Mouse (Mus musculus): Measurements from ENCODE around the gene Treml1. TPM values are rescaled to one million over a fixed set of nuclear protein-coding genes. Genes with fewer than 3 reads are reported as not detected.

The Treml1 gene
- total and polyA plus RNA-seq, 3 experiments, result 0.96 to 1.7 TPM; not detected in 1

DNA sequence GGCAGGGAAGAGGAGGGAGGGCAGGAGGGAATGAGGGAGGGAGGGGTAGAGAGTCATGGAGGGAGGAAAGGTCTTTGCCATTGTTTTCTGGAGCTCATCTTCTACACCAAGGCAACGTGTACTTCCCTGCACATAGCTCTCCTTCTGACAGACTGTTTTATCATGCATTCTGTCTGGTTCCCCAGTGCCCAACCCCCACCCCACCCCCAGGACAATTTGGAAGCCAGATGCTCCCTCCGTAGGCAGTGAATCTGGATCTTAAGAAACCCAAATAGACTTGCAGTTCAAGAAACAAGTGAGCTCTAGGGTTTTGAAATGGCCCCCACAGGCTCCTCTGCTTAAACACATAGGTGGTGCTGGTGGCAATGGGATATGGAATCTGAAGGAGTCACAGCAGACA, 1.8 kb upstream of the Treml1 start:
- H3K4me1 ChIP-seq (ENCODE audit: control insufficient read depth in 1 of 2, insufficient read depth in 2 of 2, low read length in 2 of 2), result peaks cover 15 to 38% of the 10 kb centered on the region in 2 experiments

DNA sequence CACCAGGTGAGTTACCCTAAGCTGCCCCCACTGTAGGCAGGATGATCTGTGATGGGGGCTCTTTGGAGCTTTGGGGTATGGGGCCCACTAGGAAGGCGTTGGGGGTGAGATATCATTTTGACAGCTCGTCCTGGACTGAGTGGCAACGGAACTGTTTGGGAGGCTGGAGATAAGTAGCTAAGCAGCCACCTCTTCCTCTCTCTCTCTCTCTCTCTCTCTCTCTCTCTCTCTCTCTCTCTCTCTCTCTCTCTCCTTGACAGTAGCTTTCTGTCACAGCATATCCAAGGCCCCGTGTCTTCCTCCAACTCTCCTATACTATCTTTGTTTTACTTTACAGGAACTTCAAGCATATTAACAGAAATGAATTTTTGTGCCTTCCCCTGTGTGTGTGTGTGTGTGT, 746 bp downstream of the Treml1 start:
- no peaks in the 10 kb centered on the region for H3K27me3 ChIP-seq (ENCODE audit: control insufficient read depth in 1 of 2, insufficient read depth in 2 of 2, low read length in 2 of 2)
- H3K79me2 ChIP-seq (ENCODE audit: control insufficient read depth, insufficient read depth, low read length, poor library complexity), result no peaks in the 10 kb centered on the region
- peaks cover 0 to 36% of the 10 kb centered on the region in 2 experiments; a peak in 2 of 4 replicates for H3K36me3 ChIP-seq (ENCODE audit: control insufficient read depth in 1 of 2, insufficient read depth in 2 of 2, low read length in 2 of 2)
- DNase-seq (ENCODE audit: low read depth, low spot score), result peak; percentile 78
- peak overlapping the region; percentile 30 for H3K9ac ChIP-seq (ENCODE audit: control insufficient read depth, low read depth, low read length, poor library complexity, severe bottlenecking)
- peak overlapping the region; percentile 90 for H3K27ac ChIP-seq (ENCODE audit: control insufficient read depth, low read depth, low read length)
- no peaks in the 10 kb centered on the region for H3K9me3 ChIP-seq (replicated peaks; ENCODE audit: insufficient read depth, low read length)
- H3K4me1 ChIP-seq (ENCODE audit: control insufficient read depth in 1 of 2, insufficient read depth in 2 of 2, low read length in 2 of 2), result peaks cover 20 to 57% of the 10 kb centered on the region in 2 experiments
- H3K4me3 ChIP-seq (ENCODE audit: control insufficient read depth in 1 of 2, insufficient read depth in 1 of 2, low read depth in 2 of 2, low read length in 2 of 2), result no peak overlapping the region
- TF ChIP-seq MAX (IDR thresholded peaks at IDR 0.05; ENCODE audit: low read length), result no peak
- TF ChIP-seq USF1 (IDR thresholded peaks at IDR 0.05; ENCODE audit: low read depth, low read length), result no peak
- TF ChIP-seq POLR2A (IDR thresholded peaks at IDR 0.05; ENCODE audit: control insufficient read depth in 1 of 2, insufficient read depth in 1 of 2, low read depth in 1 of 2, low read length in 2 of 2, poor library complexity in 1 of 2), result 0 out of 4 replicates have a peak, but pooled peaks of 1 of the 2 experiments have one; percentile 23
- TF ChIP-seq HCFC1 (IDR thresholded peaks at IDR 0.05; ENCODE audit: low read depth, low read length), result 0 out of 2 replicates have a peak, but pooled peaks have one; percentile 28
- TF ChIP-seq ETS1 (IDR thresholded peaks at IDR 0.05; ENCODE audit: low read depth, low read length), result peak; percentile 88
- TF ChIP-seq MXI1 (IDR thresholded peaks at IDR 0.05; ENCODE audit: low read depth, low read length), result peak; percentile 80
- peak; percentile 44; the same call in 1 of the 2 replicates for TF ChIP-seq TAL1 (IDR thresholded peaks at IDR 0.05; ENCODE audit: low read length)
- peak; percentile 93 for TF ChIP-seq SIN3A (IDR thresholded peaks at IDR 0.05; ENCODE audit: low read length)
- TF ChIP-seq POLR2AphosphoS5 (IDR thresholded peaks at IDR 0.05; ENCODE audit: borderline replicate concordance, low read depth, low read length), result no peak
- peak; percentile 86 for TF ChIP-seq MAZ (IDR thresholded peaks at IDR 0.05; ENCODE audit: low read depth, low read length)
- TF ChIP-seq JUND (IDR thresholded peaks at IDR 0.05; ENCODE audit: low read depth, low read length), result peak; percentile 100
- TF ChIP-seq TBP (IDR thresholded peaks at IDR 0.05; ENCODE audit: low read depth, low read length), result 0 out of 2 replicates have a peak, but pooled peaks have one; percentile 32
- no peak for TF ChIP-seq E2F4 (IDR thresholded peaks at IDR 0.05; ENCODE audit: borderline replicate concordance, low read depth, low read length)
- no peak for TF ChIP-seq NRF1 (IDR thresholded peaks at IDR 0.05; ENCODE audit: insufficient read depth, low read depth, low read length, poor library complexity, severe bottlenecking)
- TF ChIP-seq ELF1 (IDR thresholded peaks at IDR 0.05; ENCODE audit: low read depth, low read length), result peak; percentile 46
- no peak; the same call in 1 of the 2 replicates for TF ChIP-seq NELFE (IDR thresholded peaks at IDR 0.05; ENCODE audit: low read depth, low read length)
- TF ChIP-seq MYC (IDR thresholded peaks at IDR 0.05; ENCODE audit: low read depth, low read length), result 0 out of 2 replicates have a peak, but pooled peaks have one; percentile 46
- 0 out of 2 replicates have a peak, but pooled peaks have one; percentile 18 for TF ChIP-seq BHLHE40 (IDR thresholded peaks at IDR 0.05; ENCODE audit: borderline replicate concordance, low read depth, low read length)
- TF ChIP-seq GABPA (IDR thresholded peaks at IDR 0.05; ENCODE audit: low read depth, low read length), result 0 out of 2 replicates have a peak, but pooled peaks have one; percentile 21
- peak; percentile 91 for TF ChIP-seq TCF12 (IDR thresholded peaks at IDR 0.05; ENCODE audit: low read depth, low read length)
- no peak for TF ChIP-seq CHD2 (IDR thresholded peaks at IDR 0.05; ENCODE audit: low read length)
- TF ChIP-seq UBTF (IDR thresholded peaks at IDR 0.05; ENCODE audit: borderline replicate concordance, insufficient read depth, low read depth, low read length), result no peak
- TF ChIP-seq MAFK (IDR thresholded peaks at IDR 0.05; ENCODE audit: borderline replicate concordance, low read depth, low read length), result no peak
- TF ChIP-seq ZNF384 (IDR thresholded peaks at IDR 0.05; ENCODE audit: low read depth, low read length), result no peak
- no peak for TF ChIP-seq ZC3H11A (IDR thresholded peaks at IDR 0.05; ENCODE audit: low read depth, low read length)

More for the DNA sequence above, 1.8 kb upstream of the Treml1 start:
- H3K79me2 ChIP-seq (ENCODE audit: control insufficient read depth, insufficient read depth, low read length, poor library complexity), result no peaks in the 10 kb centered on the region
- peaks cover 0 to 27% of the 10 kb centered on the region in 2 experiments; a peak in 2 of 4 replicates for H3K36me3 ChIP-seq (ENCODE audit: control insufficient read depth in 1 of 2, insufficient read depth in 2 of 2, low read length in 2 of 2)
- H3K27me3 ChIP-seq (ENCODE audit: control insufficient read depth in 1 of 2, insufficient read depth in 2 of 2, low read length in 2 of 2), result no peaks in the 10 kb centered on the region
- H3K4me3 ChIP-seq (ENCODE audit: control insufficient read depth in 1 of 2, insufficient read depth in 1 of 2, low read depth in 2 of 2, low read length in 2 of 2), result no peak overlapping the region
- no peak overlapping the region for H3K9ac ChIP-seq (ENCODE audit: control insufficient read depth, low read depth, low read length, poor library complexity, severe bottlenecking)
- no peak overlapping the region for H3K27ac ChIP-seq (ENCODE audit: control insufficient read depth, low read depth, low read length)
- TF ChIP-seq MAFK (IDR thresholded peaks at IDR 0.05; ENCODE audit: borderline replicate concordance, low read depth, low read length) (no peak), CHD2 (IDR thresholded peaks at IDR 0.05; ENCODE audit: low read length) (no peak), POLR2A (IDR thresholded peaks at IDR 0.05; ENCODE audit: control insufficient read depth in 1 of 2, insufficient read depth in 1 of 2, low read depth in 1 of 2, low read length in 2 of 2, poor library complexity in 1 of 2) (no peak), MAZ (IDR thresholded peaks at IDR 0.05; ENCODE audit: low read depth, low read length) (no peak), TBP (IDR thresholded peaks at IDR 0.05; ENCODE audit: low read depth, low read length) (no peak), MYC (IDR thresholded peaks at IDR 0.05; ENCODE audit: low read depth, low read length) (no peak), POLR2AphosphoS5 (IDR thresholded peaks at IDR 0.05; ENCODE audit: borderline replicate concordance, low read depth, low read length) (no peak), EP300 (IDR thresholded peaks at IDR 0.05; ENCODE audit: low read depth in 1 of 2, low read length in 2 of 2) (no peak), ETS1 (IDR thresholded peaks at IDR 0.05; ENCODE audit: low read depth, low read length) (no peak), ZNF384 (IDR thresholded peaks at IDR 0.05; ENCODE audit: low read depth, low read length) (no peak), E2F4 (IDR thresholded peaks at IDR 0.05; ENCODE audit: borderline replicate concordance, low read depth, low read length) (no peak), ELF1 (IDR thresholded peaks at IDR 0.05; ENCODE audit: low read depth, low read length) (no peak), TCF12 (IDR thresholded peaks at IDR 0.05; ENCODE audit: low read depth, low read length) (no peak), MXI1 (IDR thresholded peaks at IDR 0.05; ENCODE audit: low read depth, low read length) (no peak), GATA1 (IDR thresholded peaks at IDR 0.05; ENCODE audit: low read depth, low read length) (no peak), JUND (IDR thresholded peaks at IDR 0.05; ENCODE audit: low read depth, low read length) (no peak), CHD1 (IDR thresholded peaks at IDR 0.05; ENCODE audit: low read depth, low read length) (no peak), RAD21 (IDR thresholded peaks at IDR 0.05; ENCODE audit: low read depth, low read length) (no peak), HCFC1 (IDR thresholded peaks at IDR 0.05; ENCODE audit: low read depth, low read length) (no peak)
- no peaks in the 10 kb centered on the region for H3K9me3 ChIP-seq (replicated peaks; ENCODE audit: insufficient read depth, low read length)
- DNase-seq (ENCODE audit: low read depth, low spot score), result no peak

Data from MEL (cell line).